Mouse (Mus musculus) heart, adult 2 months (tissue): ENCODE measurements around the gene Cyp27a1.

Source experiments
- CTCF ChIP-seq: fragments of 200-600 bp; IDR thresholded peaks from 2 replicates; pipeline ENCODE4 v1.8.1; 2022; ENCODE audit warnings: antibody characterized with exemption, mild to moderate bottlenecking, moderate library complexity
- EP300 ChIP-seq: fragments of 200-500 bp; IDR thresholded peaks from 2 replicates; pipeline ENCODE4 v1.6.1; 2011; ENCODE audit warnings: low read depth, low read length, control low read depth; ENCODE audit not compliant: insufficient read depth

GRCm38 (mm10) chr1:74778934-74779486 is 65.6 kb downstream of the Cyp27a1 start:
- TF ChIP-seq CTCF (no peak), EP300 (no peak)
